In the genomic region with DNA sequence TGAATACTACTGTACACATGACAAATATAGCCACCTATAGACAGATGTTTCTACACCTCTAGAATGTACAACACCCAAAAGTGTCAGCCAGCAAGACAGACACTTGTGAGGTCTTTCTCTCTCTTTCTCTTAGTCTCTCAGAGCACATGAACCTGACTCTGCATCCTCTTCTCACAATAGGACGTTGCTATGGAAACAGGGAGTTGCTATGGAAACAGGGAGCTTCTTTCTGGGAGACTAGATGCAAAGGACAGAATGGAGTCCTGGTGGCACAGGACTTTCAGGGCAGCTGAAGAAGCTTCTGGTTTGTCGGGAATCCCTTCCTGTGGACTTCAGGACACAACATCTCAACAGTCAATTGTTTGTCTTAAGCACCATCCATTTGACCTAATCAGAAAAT, we compare ENCODE assay signal across 10 mouse cellular contexts.
DNase-seq lines count a peak whose midpoint lies in the region; ATAC-seq and TF ChIP-seq lines count a peak whose summit lies in the region.
"Had no signal": no experiment of that assay in that cellular context is flagged by ENCODE, and none has a peak within 500 bp of the region (broad histone marks: within the 10 kb centered on the region; RNA-seq: fewer than 3 reads in every experiment).

No protein-coding gene starts in this region.

- no peak overlapping the region for H3K9ac ChIP-seq in ES-E14 (ENCODE audit: insufficient read depth, low read depth, low read length, poor library complexity, severe bottlenecking)
- no peak overlapping the region for H3K9ac ChIP-seq in hindbrain, embryonic 16.5 days (ENCODE audit: low read depth, low read length)
- H3K9ac ChIP-seq in midbrain, embryonic 14.5 days (replicated peaks; ENCODE audit: low read length): no peak overlapping the region

- no peak overlapping the region for H3K4me2 ChIP-seq in hindbrain, embryonic 16.5 days (ENCODE audit: low read length)
- H3K4me2 ChIP-seq in midbrain, embryonic 14.5 days (ENCODE audit: low read length): no peak overlapping the region

- no peaks in the 10 kb centered on the region for H3K9me3 ChIP-seq in ES-E14 (ENCODE audit: control insufficient read depth, insufficient read depth, low read depth, low read length)
- H3K9me3 ChIP-seq in hindbrain, embryonic 16.5 days (ENCODE audit: control insufficient read depth, low read length): no peaks in the 10 kb centered on the region
- H3K9me3 ChIP-seq in midbrain, embryonic 14.5 days (ENCODE audit: control insufficient read depth, low read length): no peaks in the 10 kb centered on the region

- peak; percentile 85 for DNase-seq in ES-E14 (ENCODE audit: low read depth, low spot score)
- peak; percentile 48 for DNase-seq in embryo, embryonic 11.5 days (ENCODE audit: low read depth, low spot score)
- peak; percentile 95 for DNase-seq in midbrain, embryonic 14.5 days
- DNase-seq in heart, postnatal 36 days: no peak
- no peak for DNase-seq in heart, postnatal 25 days (ENCODE audit: low spot score)
- DNase-seq in urinary bladder, postnatal 36 days (ENCODE audit: low spot score in 2 of 2): no peak
- DNase-seq: heart, adult 2 months; thymus, adult 2 months had no signal

- ATAC-seq in hindbrain, embryonic 16.5 days: peak; percentile 65
- ATAC-seq in midbrain, embryonic 14.5 days (ENCODE audit: low FRiP score, low TSS enrichment): peak; percentile 57; the same call in 1 of the 2 replicates
- ATAC-seq in erythroblast, adult 5-6 weeks (replicated peaks; ENCODE audit: low FRiP score, poor library complexity, severe bottlenecking): no peak

- H3K36me3 ChIP-seq in ES-E14 (ENCODE audit: control insufficient read depth, insufficient read depth, low read length, poor library complexity, severe bottlenecking): no peaks in the 10 kb centered on the region
- no peaks in the 10 kb centered on the region for H3K36me3 ChIP-seq in hindbrain, embryonic 16.5 days (ENCODE audit: control insufficient read depth, insufficient read depth, low read length)
- no peaks in the 10 kb centered on the region for H3K36me3 ChIP-seq in midbrain, embryonic 14.5 days (ENCODE audit: control insufficient read depth, insufficient read depth, low read length)

- H3K27me3 ChIP-seq in hindbrain, embryonic 16.5 days (replicated peaks; ENCODE audit: control insufficient read depth, insufficient read depth, low read length): no peaks in the 10 kb centered on the region
- H3K27me3 ChIP-seq in midbrain, embryonic 14.5 days (ENCODE audit: control insufficient read depth, insufficient read depth, low read length): no peaks in the 10 kb centered on the region

- H3K27ac ChIP-seq in ES-E14 (ENCODE audit: insufficient read depth, low read depth, low read length, poor library complexity, severe bottlenecking): no peak overlapping the region
- no peak overlapping the region for H3K27ac ChIP-seq in hindbrain, embryonic 16.5 days (ENCODE audit: low read depth, low read length)
- H3K27ac ChIP-seq in midbrain, embryonic 14.5 days (replicated peaks; ENCODE audit: low read depth, low read length): peak overlapping the region; percentile 21; the same call in 1 of the 2 replicates
- H3K27ac ChIP-seq: heart, adult 2 months had no signal

- in situ Hi-C loops in ES-E14 (cut with MboI; ENCODE audit: low sequenced_read_pairs in 2 of 2, unreplicated experiment in 2 of 2): loop anchor here in 1 of 2 experiments (25.0 kb wide), 1 partner anchor 237 kb away; a partner anchor contains a TSS

- intact Hi-C loops in heart, postnatal 36 days (cut with DNase I): no loop called here
- intact Hi-C loops in heart, postnatal 25 days (cut with DNase I): no loop called here

- WGBS in hindbrain, embryonic 16.5 days: 16% methylated on average over 2 of the region's 2 CpGs
- 11% methylated on average over 2 of the region's 2 CpGs for WGBS in midbrain, embryonic 14.5 days

- no peak overlapping the region for H3K4me3 ChIP-seq in ES-E14 (ENCODE audit: insufficient read depth in 1 of 2, low read depth in 1 of 2, low read length in 2 of 2, poor library complexity in 1 of 2, severe bottlenecking in 1 of 2)
- H3K4me3 ChIP-seq in hindbrain, embryonic 16.5 days (ENCODE audit: low read length): no peak overlapping the region
- H3K4me3 ChIP-seq in midbrain, embryonic 14.5 days (replicated peaks; ENCODE audit: low read depth, low read length): no peak overlapping the region
- H3K4me3 ChIP-seq: heart, adult 2 months had no signal

- H3K4me1 ChIP-seq in ES-E14 (ENCODE audit: control insufficient read depth in 2 of 2, insufficient read depth in 2 of 2, low read length in 2 of 2, poor library complexity in 1 of 2): no peaks in the 10 kb centered on the region
- H3K4me1 ChIP-seq in hindbrain, embryonic 16.5 days (ENCODE audit: control insufficient read depth, insufficient read depth, low read depth, low read length): 0 out of 2 replicates have a peak, but pooled peaks cover 2% of the 10 kb centered on the region
- peaks cover 6% of the 10 kb centered on the region; the same call in 1 of the 2 replicates for H3K4me1 ChIP-seq in midbrain, embryonic 14.5 days (ENCODE audit: control insufficient read depth, insufficient read depth, low read length)

TF ChIP-seq in ES-E14, 5 proteins besides CTCF, POLR2A, EP300 and RAD21:
- no peak for TF ChIP-seq MAFK (IDR thresholded peaks at IDR 0.05; ENCODE audit: insufficient read depth, low read depth, low read length)
- TF ChIP-seq HCFC1 (IDR thresholded peaks at IDR 0.05; ENCODE audit: borderline replicate concordance, insufficient read depth, low read length): no peak
- no peak for TF ChIP-seq CHD2 (IDR thresholded peaks at IDR 0.05; ENCODE audit: low read depth, low read length)
- TF ChIP-seq ZC3H11A (IDR thresholded peaks at IDR 0.05; ENCODE audit: borderline replicate concordance, low read depth, low read length): no peak
- TF ChIP-seq ZNF384 (IDR thresholded peaks at IDR 0.05; ENCODE audit: low read depth, low read length): no peak

Comparison
In these comparisons a context has a peak if more than half of its experiments do, and no peak if none do; other contexts are left out.
1. DNase-seq: peak in ES-E14 (single experiment), embryo, embryonic 11.5 days (single experiment) and midbrain, embryonic 14.5 days (single experiment); none in heart, postnatal 36 days (0 of 2), heart, postnatal 25 days (single experiment) and urinary bladder, postnatal 36 days (0 of 2).